ENCODE assay signal across 30 mouse cellular contexts in the genomic region with DNA sequence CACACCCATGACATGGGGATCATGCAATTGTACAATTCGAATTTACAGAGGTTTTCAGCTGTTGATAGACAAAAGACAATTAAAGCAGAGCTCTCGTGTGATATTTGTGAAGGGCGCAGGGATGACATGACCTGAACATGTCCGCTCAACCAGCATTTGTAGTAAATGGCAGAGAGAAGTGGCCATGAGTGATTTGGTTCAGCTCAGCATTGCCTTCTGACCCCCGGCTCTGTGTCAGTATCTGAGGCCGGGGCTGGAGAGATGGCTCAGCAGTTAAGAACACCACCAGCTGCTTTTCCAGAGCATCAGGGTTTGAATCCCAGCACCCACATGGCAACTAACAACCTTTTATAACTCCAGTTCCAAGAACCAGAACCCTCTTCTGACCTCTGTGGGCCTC. TPM values are rescaled to one million over a fixed set of nuclear protein-coding genes. Genes with fewer than 3 reads are reported as not detected.
"Had no signal": no experiment of that assay in that cellular context is flagged by ENCODE, and none has a peak within 500 bp of the region (broad histone marks: within the 10 kb centered on the region; RNA-seq: fewer than 3 reads in every experiment).

No protein-coding gene starts in this region.

- ATAC-seq: forebrain, embryonic 13.5 days; forebrain, embryonic 14.5 days; forebrain, embryonic 15.5 days; forebrain, embryonic 16.5 days; forebrain, postnatal 0 days had no signal

- H3K36me3 ChIP-seq: embryonic facial prominence, embryonic 10.5 days; embryonic facial prominence, embryonic 12.5 days; embryonic facial prominence, embryonic 13.5 days; embryonic facial prominence, embryonic 15.5 days; forebrain, embryonic 10.5 days; forebrain, embryonic 12.5 days; forebrain, embryonic 15.5 days had no signal

- H3K9ac ChIP-seq: embryonic facial prominence, embryonic 12.5 days; embryonic facial prominence, embryonic 13.5 days; embryonic facial prominence, embryonic 15.5 days; forebrain, embryonic 12.5 days; forebrain, embryonic 13.5 days; forebrain, embryonic 15.5 days; forebrain, postnatal 0 days had no signal

- H3K4me2 ChIP-seq: embryonic facial prominence, embryonic 12.5 days; embryonic facial prominence, embryonic 13.5 days; embryonic facial prominence, embryonic 15.5 days; forebrain, embryonic 12.5 days; forebrain, embryonic 13.5 days; forebrain, embryonic 15.5 days had no signal

- DNase-seq: cerebellum, adult 18-20 months; cerebellum, adult 2 months; cerebellum, adult 8-10 months; cerebellum, adult 9-10 months; cerebellum, adult 9-11 months; cerebellum, postnatal 10 days; cerebellum, postnatal 14 days; cerebellum, postnatal 25 days; cerebellum, postnatal 36 days; embryo, embryonic 11 days; forebrain, postnatal 0 days; gastrocnemius, adult 2 months; gastrocnemius, postnatal 10 days; gastrocnemius, postnatal 14 days; gastrocnemius, postnatal 25 days; gastrocnemius, postnatal 36 days; heart, adult 18-20 months had no signal

- H3K27ac ChIP-seq: embryonic facial prominence, embryonic 10.5 days; embryonic facial prominence, embryonic 12.5 days; embryonic facial prominence, embryonic 13.5 days; embryonic facial prominence, embryonic 15.5 days; forebrain, embryonic 10.5 days; forebrain, embryonic 12.5 days; forebrain, embryonic 13.5 days; forebrain, embryonic 15.5 days; gastrocnemius, adult 2 months had no signal

- H3K4me3 ChIP-seq: embryonic facial prominence, embryonic 10.5 days; embryonic facial prominence, embryonic 12.5 days; embryonic facial prominence, embryonic 13.5 days; embryonic facial prominence, embryonic 15.5 days; erythroblast, embryonic 14.5 days; forebrain, embryonic 10.5 days; forebrain, embryonic 12.5 days; forebrain, embryonic 13.5 days; forebrain, embryonic 15.5 days; gastrocnemius, adult 2 months had no signal

- H3K27me3 ChIP-seq: embryonic facial prominence, embryonic 12.5 days; embryonic facial prominence, embryonic 13.5 days; embryonic facial prominence, embryonic 15.5 days; forebrain, embryonic 12.5 days; forebrain, embryonic 13.5 days; forebrain, embryonic 15.5 days had no signal

- H3K9me3 ChIP-seq: embryonic facial prominence, embryonic 10.5 days; embryonic facial prominence, embryonic 12.5 days; embryonic facial prominence, embryonic 13.5 days; embryonic facial prominence, embryonic 15.5 days; forebrain, embryonic 10.5 days; forebrain, embryonic 12.5 days; forebrain, embryonic 13.5 days; forebrain, embryonic 15.5 days had no signal

- H3K4me1 ChIP-seq: embryonic facial prominence, embryonic 10.5 days; embryonic facial prominence, embryonic 12.5 days; embryonic facial prominence, embryonic 13.5 days; embryonic facial prominence, embryonic 15.5 days; forebrain, embryonic 10.5 days; forebrain, embryonic 12.5 days; forebrain, embryonic 15.5 days had no signal

RNA-seq across cellular contexts. Expression of a gene that starts 10.2 kb away (rescaled TPM):
- polyA plus RNA-seq: cerebellum, adult 2 months; cortical plate, adult 2 months; erythroblast, embryonic 14.5 days; forebrain, embryonic 13.5 days; forebrain, embryonic 14.5 days; forebrain, embryonic 15.5 days; forebrain, embryonic 16.5 days; forebrain, postnatal 0 days; frontal cortex, adult 2 months had no signal
